Mouse (Mus musculus) small intestine, adult 2 months (tissue): ENCODE data around the gene Tnpo2.

Source experiments
- CTCF ChIP-seq: fragments of 200-500 bp; IDR thresholded peaks from 2 replicates; pipeline ENCODE4 v1.5.1; 2012; ENCODE audit warnings: low read depth, mild to moderate bottlenecking, control low read depth, inconsistent platforms, low read length, moderate library complexity, mixed read lengths; ENCODE audit not compliant: insufficient replicate concordance, insufficient read length; ENCODE audit errors: extremely low read depth
- POLR2A ChIP-seq: fragments of 200-500 bp; IDR thresholded peaks from 2 replicates; pipeline ENCODE4 v1.6.1; 2012; ENCODE audit warnings: low read depth, mild to moderate bottlenecking, control low read depth, inconsistent platforms, low read length, moderate library complexity

DNA sequence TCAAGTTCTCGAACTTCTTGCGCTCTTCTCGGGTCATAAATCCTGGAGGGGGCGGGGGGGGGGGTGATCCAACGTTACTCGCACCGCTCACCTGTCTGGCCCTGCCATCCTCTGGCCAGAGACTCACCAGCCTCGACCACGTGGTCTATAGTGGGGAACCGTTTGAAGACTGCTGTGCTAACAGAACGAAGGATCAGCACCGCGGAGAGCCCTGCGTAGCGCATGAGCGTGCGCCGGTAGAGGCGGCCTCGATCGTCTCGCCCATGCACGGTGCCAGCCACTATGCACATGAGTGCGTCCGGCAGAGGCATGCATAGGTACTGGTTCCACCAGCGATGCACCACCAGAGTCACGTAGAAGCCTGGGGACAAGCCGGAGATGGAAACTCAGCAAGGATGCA lies 25.5 kb upstream of the Tnpo2 start:
- TF ChIP-seq POLR2A: no peak
- no peak for TF ChIP-seq CTCF
